Mouse (Mus musculus) liver, embryonic 14.5 days (tissue): Measurements from ENCODE around the gene Slc38a8.

Source experiments
- CTCF ChIP-seq: IDR thresholded peaks from 2 replicates; pipeline ENCODE4 v1.5.1; 2016; ENCODE audit warnings: antibody characterized with exemption, low read depth, control low read depth
- EP300 ChIP-seq: IDR thresholded peaks from 2 replicates; pipeline ENCODE4 v1.6.1; 2016; ENCODE audit warnings: antibody characterized with exemption, low read depth

DNA sequence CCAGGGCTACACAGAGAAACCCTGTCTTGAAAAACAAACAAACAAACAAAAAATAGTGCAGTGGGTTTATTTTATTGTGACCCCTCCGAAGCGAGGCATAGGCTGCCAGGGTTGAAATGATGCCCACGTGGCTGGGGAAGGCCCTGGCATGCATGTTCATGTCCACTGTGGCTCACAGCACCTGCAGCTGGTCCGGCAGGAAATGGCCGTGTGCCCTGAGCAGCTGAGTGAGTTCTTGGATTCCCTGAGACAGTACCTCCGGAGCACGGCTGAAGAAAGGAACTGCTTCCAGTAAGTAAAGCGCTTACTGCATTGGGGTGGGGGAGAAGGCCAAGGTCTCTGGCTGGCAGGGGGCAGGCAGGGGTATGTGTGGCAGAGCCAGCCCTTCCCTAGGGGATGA lies 33.4 kb downstream of the Slc38a8 start:
- TF ChIP-seq CTCF, result no peak
- TF ChIP-seq EP300, result no peak
